Mouse (Mus musculus): ENCODE measurements around the gene Gm2115.

Gm2115 gene

GRCm38 (mm10) chr7:84631878-84632277 is 103.1 kb downstream of the Gm2115 start:
- ATAC-seq (ENCODE audit: insufficient number of reproducible peaks, low FRiP score, low TSS enrichment) = no peak

All from cerebellum, adult (tissue).